Mouse (Mus musculus) CD8-positive naive resting alpha-beta T cell, adult 57 days (primary cell): ENCODE measurements around the gene AW146154. TPM values are rescaled to one million over a fixed set of nuclear protein-coding genes. Genes with fewer than 3 reads are reported as not detected.

Experiments
- total RNA-seq: library from RNA; stranded (reverse); gene quantifications from one replicate; pipeline ENCODE4 v1.2.4, GENCODE M21; 2023

The AW146154 gene
- 8.1 TPM for total RNA-seq

DNA sequence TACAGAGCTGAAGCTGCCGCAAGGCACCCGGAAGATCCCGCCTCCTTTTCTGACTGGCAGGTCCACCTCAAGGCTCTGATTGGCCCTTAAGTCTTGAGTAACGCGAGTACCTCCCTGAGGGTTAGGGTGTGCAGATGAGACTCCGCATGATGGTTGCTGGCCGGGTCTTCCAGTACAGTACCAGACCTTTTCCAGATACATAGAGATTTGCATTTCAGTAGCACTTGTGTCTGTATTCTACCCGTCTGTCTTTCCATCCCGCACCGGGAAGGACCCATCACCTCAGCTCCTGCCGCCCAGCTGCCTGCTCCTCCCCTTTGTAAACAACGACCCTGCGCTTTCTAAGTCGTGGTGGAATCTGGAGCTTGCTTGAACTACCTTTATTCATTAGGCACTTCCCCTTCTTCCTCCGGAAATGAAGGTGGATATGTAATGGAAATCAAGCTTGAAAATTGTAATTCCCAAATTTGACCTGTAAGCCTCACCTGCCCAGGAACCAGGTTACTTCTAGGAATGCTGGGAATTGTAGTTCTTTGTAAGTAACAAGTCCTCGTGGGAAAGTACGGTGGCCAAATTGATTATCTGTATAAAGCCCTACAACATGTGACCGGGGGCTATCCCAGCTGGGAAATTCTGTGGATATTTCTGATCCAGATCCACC, at the start of gene AW146154, which contains the start of gene Gm20449:
Gene AW146154, minus strand, starts transcription at position 502 of the 661 bp plus-strand sequence.
Gene Gm20449, minus strand, starts transcription at position 29 of the 661 bp plus-strand sequence.

GRCm38 (mm10) chr7:41448596-41448995, 51.1 kb downstream of the AW146154 start, which contains the start of gene Vmn2r57:
Vmn2r57 (minus strand) TSS chr7:41448696.

Other genes with a start within 250 kb of the AW146154 start
- 13.2 TPM for gene AI987944, start 106.5 kb downstream of the AW146154 start, total RNA-seq
- gene Vmn2r57, start 51.2 kb downstream of the AW146154 start, total RNA-seq, result not detected
- gene Gm20449, start 473 bp downstream of the AW146154 start, total RNA-seq, result 0.34 TPM
- not detected for gene Gm6871, start 73.8 kb upstream of the AW146154 start, total RNA-seq
- gene 2610021A01Rik, start 99.3 kb upstream of the AW146154 start, total RNA-seq, result 45.1 TPM
- gene Zfp788, start 133.3 kb upstream of the AW146154 start, total RNA-seq, result 20.7 TPM